Mouse (Mus musculus): ENCODE measurements at regions not wholly inside any gene's neighbourhood (a gene's known extent, or its start where the extent isn't known, plus 50 kb on each side); places are given as distances from the start of the nearest gene placed in this dataset.

- no peak overlapping the region for H3K4me3 ChIP-seq (replicated peaks; ENCODE audit: low read length)
- peaks cover 35% of the 10 kb centered on the region for H3K9me3 ChIP-seq (ENCODE audit: control insufficient read depth, low read length)
- H3K36me3 ChIP-seq (ENCODE audit: control insufficient read depth, insufficient read depth), result no peaks in the 10 kb centered on the region
- no peaks in the 10 kb centered on the region for H3K27me3 ChIP-seq (replicated peaks; ENCODE audit: control insufficient read depth, insufficient read depth, low read length)
- 77% methylated on average over 3 of the region's 3 CpGs for WGBS
- no peak overlapping the region for H3K9ac ChIP-seq (replicated peaks; ENCODE audit: low read depth, low read length)
- peak; percentile 43; the same call in 1 of the 2 replicates for ATAC-seq
- no peaks in the 10 kb centered on the region for H3K4me1 ChIP-seq (replicated peaks; ENCODE audit: control insufficient read depth, insufficient read depth, low read length)
- H3K27ac ChIP-seq (ENCODE audit: low read length), result no peak overlapping the region
- H3K4me2 ChIP-seq (ENCODE audit: low read length), result no peak overlapping the region
Observed at GRCm38 (mm10) chr16:3231566-3231965, 359.3 kb upstream of the Olfr161 start.

DNA sequence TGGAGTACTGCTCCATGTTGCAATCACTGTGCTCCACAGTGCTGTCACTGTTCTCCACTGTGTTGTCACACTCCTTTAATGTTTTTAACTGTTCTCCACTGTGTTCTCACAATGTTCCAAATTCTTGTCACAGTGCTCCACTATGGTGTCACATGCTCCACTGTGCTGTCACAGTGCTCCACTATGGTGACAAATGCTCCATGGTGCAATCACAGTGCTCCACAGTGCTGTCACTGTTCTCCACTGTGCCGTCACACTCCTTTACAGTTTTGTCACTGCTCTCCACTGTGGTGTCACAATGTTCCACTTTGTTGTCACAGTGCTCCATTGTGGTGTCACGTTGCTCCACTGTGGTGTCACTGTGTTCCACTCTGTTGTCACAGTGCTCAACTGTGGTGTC is 358.2 kb upstream of the Olfr161 start:
- Histone ChIP-seq H3K9ac (replicated peaks; ENCODE audit: low read depth, low read length) (no peak overlapping the region), H3K27ac (ENCODE audit: low read length) (no peak overlapping the region), H3K4me3 (replicated peaks; ENCODE audit: low read length) (no peak overlapping the region), H3K36me3 (ENCODE audit: control insufficient read depth, insufficient read depth) (no peaks in the 10 kb centered on the region), H3K27me3 (replicated peaks; ENCODE audit: control insufficient read depth, insufficient read depth, low read length) (no peaks in the 10 kb centered on the region), H3K9me3 (ENCODE audit: control insufficient read depth, low read length) (peaks cover 38% of the 10 kb centered on the region), H3K4me1 (replicated peaks; ENCODE audit: control insufficient read depth, insufficient read depth, low read length) (no peaks in the 10 kb centered on the region), H3K4me2 (ENCODE audit: low read length) (no peak overlapping the region)
- 57% methylated on average over 2 of the region's 2 CpGs for WGBS
- no peak for ATAC-seq

- peaks cover 48% of the 10 kb centered on the region for H3K9me3 ChIP-seq (ENCODE audit: control insufficient read depth, low read length)
- H3K36me3 ChIP-seq (ENCODE audit: control insufficient read depth, insufficient read depth), result no peaks in the 10 kb centered on the region
- ATAC-seq, result peak; percentile 15; the same call in 1 of the 2 replicates
- H3K27me3 ChIP-seq (replicated peaks; ENCODE audit: control insufficient read depth, insufficient read depth, low read length), result no peaks in the 10 kb centered on the region
- 56% methylated on average over 2 of the region's 2 CpGs for WGBS
- no peak overlapping the region for H3K9ac ChIP-seq (replicated peaks; ENCODE audit: low read depth, low read length)
- no peak overlapping the region for H3K27ac ChIP-seq (ENCODE audit: low read length)
- H3K4me3 ChIP-seq (replicated peaks; ENCODE audit: low read length), result no peak overlapping the region
- H3K4me1 ChIP-seq (replicated peaks; ENCODE audit: control insufficient read depth, insufficient read depth, low read length), result no peaks in the 10 kb centered on the region
- H3K4me2 ChIP-seq (ENCODE audit: low read length), result no peak overlapping the region
Observed at GRCm38 (mm10) chr16:3234063-3234462, 356.8 kb upstream of the Olfr161 start.

GRCm38 (mm10) chr16:3240982-3241719 is 349.7 kb upstream of the Olfr161 start:
- 69% methylated on average over 5 of the region's 5 CpGs for whole genome bisulfite sequencing
- Histone ChIP-seq H3K27me3 (replicated peaks; ENCODE audit: control insufficient read depth, insufficient read depth, low read length) (no peaks in the 10 kb centered on the region), H3K36me3 (ENCODE audit: control insufficient read depth, insufficient read depth) (no peaks in the 10 kb centered on the region; the same call in 1 of the 2 replicates), H3K9me3 (ENCODE audit: control insufficient read depth, low read length) (peaks cover 46% of the 10 kb centered on the region), H3K4me3 (replicated peaks; ENCODE audit: low read length) (no peak overlapping the region), H3K4me2 (ENCODE audit: low read length) (no peak overlapping the region), H3K9ac (replicated peaks; ENCODE audit: low read depth, low read length) (no peak overlapping the region), H3K27ac (ENCODE audit: low read length) (no peak overlapping the region), H3K4me1 (replicated peaks; ENCODE audit: control insufficient read depth, insufficient read depth, low read length) (no peaks in the 10 kb centered on the region)
- ATAC-seq, result no peak

GRCm38 (mm10) chr16:3241939-3242338 is 348.9 kb upstream of the Olfr161 start:
- Histone ChIP-seq H3K36me3 (ENCODE audit: control insufficient read depth, insufficient read depth) (no peaks in the 10 kb centered on the region; the same call in 1 of the 2 replicates), H3K9me3 (ENCODE audit: control insufficient read depth, low read length) (peaks cover 46% of the 10 kb centered on the region), H3K4me2 (ENCODE audit: low read length) (no peak overlapping the region), H3K9ac (replicated peaks; ENCODE audit: low read depth, low read length) (no peak overlapping the region), H3K27me3 (replicated peaks; ENCODE audit: control insufficient read depth, insufficient read depth, low read length) (no peaks in the 10 kb centered on the region), H3K27ac (ENCODE audit: low read length) (no peak overlapping the region), H3K4me3 (replicated peaks; ENCODE audit: low read length) (no peak overlapping the region), H3K4me1 (replicated peaks; ENCODE audit: control insufficient read depth, insufficient read depth, low read length) (no peaks in the 10 kb centered on the region)
- no peak for ATAC-seq
- WGBS, result 72% methylated on average over 1 of the region's 1 CpGs

GRCm38 (mm10) chr16:3246422-3246821 is 344.4 kb upstream of the Olfr161 start:
- peaks cover 26% of the 10 kb centered on the region for H3K9me3 ChIP-seq (ENCODE audit: control insufficient read depth, low read length)
- no peak overlapping the region for H3K27ac ChIP-seq (ENCODE audit: low read length)
- H3K36me3 ChIP-seq (ENCODE audit: control insufficient read depth, insufficient read depth), result no peaks in the 10 kb centered on the region; the same call in 1 of the 2 replicates
- no peak overlapping the region for H3K9ac ChIP-seq (replicated peaks; ENCODE audit: low read depth, low read length)
- H3K27me3 ChIP-seq (replicated peaks; ENCODE audit: control insufficient read depth, insufficient read depth, low read length), result no peaks in the 10 kb centered on the region
- H3K4me2 ChIP-seq (ENCODE audit: low read length), result no peak overlapping the region
- no peak for ATAC-seq
- no peak overlapping the region for H3K4me3 ChIP-seq (replicated peaks; ENCODE audit: low read length)
- H3K4me1 ChIP-seq (replicated peaks; ENCODE audit: control insufficient read depth, insufficient read depth, low read length), result no peaks in the 10 kb centered on the region

GRCm38 (mm10) chr16:3247006-3247754 is 343.7 kb upstream of the Olfr161 start:
- no peak overlapping the region for H3K9ac ChIP-seq (replicated peaks; ENCODE audit: low read depth, low read length)
- 46% methylated on average over 2 of the region's 2 CpGs for WGBS
- no peaks in the 10 kb centered on the region for H3K4me1 ChIP-seq (replicated peaks; ENCODE audit: control insufficient read depth, insufficient read depth, low read length)
- H3K36me3 ChIP-seq (ENCODE audit: control insufficient read depth, insufficient read depth), result no peaks in the 10 kb centered on the region; the same call in 1 of the 2 replicates
- no peak overlapping the region for H3K4me3 ChIP-seq (replicated peaks; ENCODE audit: low read length)
- no peaks in the 10 kb centered on the region for H3K27me3 ChIP-seq (replicated peaks; ENCODE audit: control insufficient read depth, insufficient read depth, low read length)
- peaks cover 26% of the 10 kb centered on the region for H3K9me3 ChIP-seq (ENCODE audit: control insufficient read depth, low read length)
- H3K27ac ChIP-seq (ENCODE audit: low read length), result no peak overlapping the region
- H3K4me2 ChIP-seq (ENCODE audit: low read length), result no peak overlapping the region
- ATAC-seq, result no peak

DNA sequence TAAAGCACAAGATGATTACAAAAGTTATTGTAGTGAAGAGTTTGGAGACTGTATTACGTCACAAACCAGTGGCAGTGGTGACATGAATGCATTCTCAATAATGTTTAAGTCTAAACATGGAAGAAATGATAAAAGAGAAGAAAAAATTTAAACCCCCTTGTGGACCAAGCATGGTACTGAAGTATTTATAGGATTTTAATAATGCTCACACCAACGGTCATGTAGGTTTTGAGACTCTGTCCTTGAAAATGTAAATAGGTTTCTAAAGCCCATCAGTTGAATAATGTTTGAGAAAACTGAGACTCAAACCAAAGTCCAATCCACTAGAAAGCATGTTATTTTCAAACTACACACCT is 343.1 kb upstream of the Olfr161 start:
- Histone ChIP-seq H3K4me1 (replicated peaks; ENCODE audit: control insufficient read depth, insufficient read depth, low read length) (no peaks in the 10 kb centered on the region), H3K4me2 (ENCODE audit: low read length) (no peak overlapping the region), H3K36me3 (ENCODE audit: control insufficient read depth, insufficient read depth) (no peaks in the 10 kb centered on the region; the same call in 1 of the 2 replicates), H3K4me3 (replicated peaks; ENCODE audit: low read length) (no peak overlapping the region), H3K27me3 (replicated peaks; ENCODE audit: control insufficient read depth, insufficient read depth, low read length) (no peaks in the 10 kb centered on the region), H3K9ac (replicated peaks; ENCODE audit: low read depth, low read length) (no peak overlapping the region), H3K9me3 (ENCODE audit: control insufficient read depth, low read length) (peaks cover 29% of the 10 kb centered on the region), H3K27ac (ENCODE audit: low read length) (no peak overlapping the region)
- 52% methylated on average over 2 of the region's 2 CpGs for WGBS
- ATAC-seq, result no peak

- H3K27ac ChIP-seq (ENCODE audit: low read length), result no peak overlapping the region
- H3K27me3 ChIP-seq (replicated peaks; ENCODE audit: control insufficient read depth, insufficient read depth, low read length), result no peaks in the 10 kb centered on the region
- H3K9ac ChIP-seq (replicated peaks; ENCODE audit: low read depth, low read length), result no peak overlapping the region
- H3K4me3 ChIP-seq (replicated peaks; ENCODE audit: low read length), result no peak overlapping the region
- peaks cover 26% of the 10 kb centered on the region for H3K9me3 ChIP-seq (ENCODE audit: control insufficient read depth, low read length)
- no peaks in the 10 kb centered on the region for H3K4me1 ChIP-seq (replicated peaks; ENCODE audit: control insufficient read depth, insufficient read depth, low read length)
- WGBS, result 31% methylated on average over 1 of the region's 1 CpGs
- no peaks in the 10 kb centered on the region for H3K36me3 ChIP-seq (ENCODE audit: control insufficient read depth, insufficient read depth)
- ATAC-seq, result no peak
- no peak overlapping the region for H3K4me2 ChIP-seq (ENCODE audit: low read length)
Observed at GRCm38 (mm10) chr16:3253885-3254284, 337.0 kb upstream of the Olfr161 start.

Data from forebrain, embryonic 16.5 days (tissue).